Mouse (Mus musculus) stomach, postnatal 0 days (tissue): ENCODE data around the gene Cptp. TPM values are rescaled to one million over a fixed set of nuclear protein-coding genes. Genes with fewer than 3 reads are reported as not detected.

Source experiments
- ATAC-seq: fragments of 200-750 bp; cut with Nextera tagmentation; 2 replicates; pipeline ENCODE4 v1.8.0; 2017; ENCODE audit not compliant: low FRiP score, low TSS enrichment
- DNase-seq: peaks from one replicate; pipeline ENCODE4 v3.0.0-alpha.2; 2016; ENCODE audit warnings: low spot score
- H3K27ac ChIP-seq: fragments of 300-500 bp; sonication (generic); replicated peaks from 2 replicates; pipeline ENCODE4 v1.5.1; 2014; ENCODE audit warnings: mild to moderate bottlenecking, control low read depth
- H3K27me3 ChIP-seq: fragments of 300-500 bp; sonication (generic); 2 replicates; pipeline ENCODE4 v1.6.1; 2014; ENCODE audit warnings: low read length; ENCODE audit not compliant: control insufficient read depth, insufficient read depth
- H3K36me3 ChIP-seq: fragments of 300-500 bp; sonication (generic); 2 replicates; pipeline ENCODE4 v1.6.1; 2014; ENCODE audit warnings: low read length, mixed read lengths; ENCODE audit not compliant: control insufficient read depth, insufficient read depth
- H3K4me1 ChIP-seq: fragments of 300-500 bp; sonication (generic); replicated peaks from 2 replicates; pipeline ENCODE4 v1.6.1; 2014; ENCODE audit warnings: antibody characterized with exemption; ENCODE audit not compliant: control insufficient read depth, insufficient read depth
- H3K4me2 ChIP-seq: fragments of 300-500 bp; sonication (generic); replicated peaks from 2 replicates; pipeline ENCODE4 v1.6.1; 2014; ENCODE audit warnings: low read depth, mild to moderate bottlenecking, control low read depth, moderate library complexity
- H3K4me3 ChIP-seq: fragments of 300-500 bp; sonication (generic); 2 replicates; pipeline ENCODE4 v1.5.1; 2014; ENCODE audit warnings: low read depth, low read length, control low read depth
- H3K9ac ChIP-seq: fragments of 300-500 bp; sonication (generic); 2 replicates; pipeline ENCODE4 v1.6.1; 2014; ENCODE audit warnings: mild to moderate bottlenecking, low read length, control low read depth, mixed read lengths
- H3K9me3 ChIP-seq: fragments of 300-500 bp; sonication (generic); 2 replicates; pipeline ENCODE4 v1.6.1; 2016; ENCODE audit warnings: low read length; ENCODE audit not compliant: control insufficient read depth
- CTCF ChIP-seq: IDR thresholded peaks from 2 replicates; pipeline ENCODE4 v1.5.1; 2016; ENCODE audit warnings: antibody characterized with exemption, low read depth, mild to moderate bottlenecking, moderate library complexity
- EP300 ChIP-seq: optimal IDR thresholded peaks from 2 replicates; pipeline ENCODE3; 2016; ENCODE audit warnings: antibody characterized with exemption
- WGBS: fragments of 180-500 bp; shearing (Covaris S2); extraction: QIAGEN DNeasy Blood & Tissue Kit; methylation state at CpG from one replicate; pipeline ENCODE4 v1.1.7; 2014; 5-methylcytosine and 5-hydroxymethylcytosine counted together
- polyA plus RNA-seq: library from polyadenylated mRNA; unstranded; fragments of >200 nt; fragmentation: Nextera tagmentation; extraction: Ambion mirVana; gene quantifications from 2 replicates; pipeline ENCODE4 v1.2.1, GENCODE M21; 2015

Gene Cptp
- polyA plus RNA-seq, 1 experiment from 2014 or later, result 25.0 TPM

DNA sequence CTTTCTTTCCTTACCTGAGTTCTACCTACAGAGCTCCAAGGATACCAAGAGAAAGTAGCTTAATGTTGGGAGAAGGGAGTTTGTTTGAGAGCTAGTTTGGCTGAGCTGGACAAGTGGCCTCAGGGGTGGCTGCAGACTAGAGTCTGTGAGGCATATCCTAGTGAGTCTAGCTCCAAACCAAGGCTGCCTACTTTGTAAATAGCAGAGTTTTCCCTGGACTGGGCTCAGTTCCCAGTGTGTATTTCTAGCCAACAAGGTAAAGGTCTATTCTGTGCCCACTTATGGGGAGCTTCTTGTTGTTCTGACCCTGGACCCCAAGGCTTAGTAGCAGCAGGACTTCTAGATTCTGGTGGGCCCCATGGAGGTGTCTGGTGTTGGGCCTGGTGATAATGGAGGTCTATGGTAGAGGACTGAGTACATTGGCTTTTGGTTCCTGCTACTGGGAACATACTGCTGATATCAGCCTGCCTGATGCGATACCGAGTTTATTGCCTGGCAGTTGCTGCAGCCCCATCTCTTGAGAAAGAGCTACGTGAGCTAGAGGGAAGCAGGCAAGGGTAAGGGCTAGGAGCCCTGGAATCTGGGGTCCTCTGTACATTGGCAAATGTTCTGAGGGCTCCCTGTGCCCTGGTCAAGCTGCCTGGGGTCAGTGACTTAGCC lies 19.3 kb downstream of the Cptp start:
- ATAC-seq, result no peak
- no peak for DNase-seq
- WGBS, result 95% methylated on average over 3 of the region's 3 CpGs
- Histone ChIP-seq H3K27me3 (no peaks in the 10 kb centered on the region), H3K4me3 (no peak overlapping the region), H3K4me2 (no peak overlapping the region), H3K27ac (no peak overlapping the region), H3K36me3 (0 out of 2 replicates have a peak, but pooled peaks cover 3% of the 10 kb centered on the region), H3K9me3 (no peaks in the 10 kb centered on the region), H3K4me1 (peaks cover 8% of the 10 kb centered on the region), H3K9ac (no peak overlapping the region)
- TF ChIP-seq EP300 (no peak), CTCF (no peak)

DNA sequence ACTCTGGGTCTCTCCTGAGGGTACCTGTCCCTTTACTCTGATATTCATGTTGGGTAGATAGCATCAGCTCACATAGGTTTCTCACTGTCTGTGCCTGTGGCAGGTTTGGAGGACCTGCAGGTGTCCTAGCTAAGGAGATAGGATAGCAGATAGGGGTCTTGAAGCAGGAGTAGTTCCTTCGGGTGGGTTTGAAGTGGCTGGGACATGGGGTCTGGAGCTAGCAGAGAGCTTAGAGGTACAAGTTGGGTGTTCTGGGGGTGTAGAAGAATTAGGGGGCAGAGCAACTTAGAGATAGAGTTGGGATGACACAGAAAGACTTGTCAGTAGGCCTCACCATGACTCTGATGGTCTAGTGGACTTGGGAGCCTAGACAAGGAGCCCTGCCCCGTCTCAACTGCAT lies 19.8 kb downstream of the Cptp start:
- Histone ChIP-seq H3K27me3 (no peaks in the 10 kb centered on the region), H3K4me2 (no peak overlapping the region; the same call in 1 of the 2 replicates), H3K4me1 (peaks cover 8% of the 10 kb centered on the region), H3K27ac (no peak overlapping the region), H3K36me3 (0 out of 2 replicates have a peak, but pooled peaks cover 3% of the 10 kb centered on the region), H3K4me3 (no peak overlapping the region), H3K9me3 (no peaks in the 10 kb centered on the region), H3K9ac (no peak overlapping the region)
- 91% methylated on average over 2 of the region's 2 CpGs for WGBS
- TF ChIP-seq EP300 (no peak), CTCF (no peak)
- no peak for DNase-seq
- ATAC-seq, result no peak

DNA sequence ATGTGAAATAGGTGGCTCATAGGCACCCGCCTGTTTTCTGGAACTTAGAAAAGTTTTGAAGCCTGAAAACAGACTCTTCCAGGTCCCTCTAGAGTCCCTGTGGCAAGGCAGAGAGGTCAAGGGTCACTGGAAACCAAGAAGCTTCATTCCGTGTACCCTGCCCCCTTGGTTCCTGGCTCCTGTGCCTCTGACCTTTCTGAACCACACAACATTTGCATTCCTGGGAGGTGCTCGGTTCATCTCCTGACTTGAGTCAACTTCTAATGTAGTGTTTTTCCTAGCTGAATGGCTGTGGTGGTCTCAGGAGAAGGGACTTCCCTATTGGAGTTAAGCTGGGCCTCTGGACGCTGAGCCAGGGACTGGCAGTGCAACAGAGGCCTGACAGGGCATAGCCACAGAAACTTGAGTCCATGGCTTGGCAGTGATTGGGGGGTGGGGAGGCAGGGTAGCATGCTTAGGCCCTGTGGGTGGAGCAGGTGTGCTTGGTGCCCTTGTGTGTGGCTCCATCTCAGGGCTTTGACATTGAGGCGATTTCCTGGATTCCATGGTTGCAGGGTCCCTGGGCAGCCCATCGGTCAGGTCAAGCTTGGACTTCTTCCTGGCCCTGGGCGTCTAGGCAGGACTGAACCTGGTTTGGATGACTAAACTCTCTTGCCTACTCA lies 20.7 kb downstream of the Cptp start:
- H3K36me3 ChIP-seq, result no peaks in the 10 kb centered on the region
- H3K4me3 ChIP-seq, result peak overlapping the region; percentile 71
- no peak for ATAC-seq
- TF ChIP-seq CTCF (no peak), EP300 (no peak)
- H3K9ac ChIP-seq, result peak overlapping the region; percentile 91
- H3K9me3 ChIP-seq, result no peaks in the 10 kb centered on the region
- peaks cover 8% of the 10 kb centered on the region for H3K4me1 ChIP-seq
- no peak for DNase-seq
- no peak overlapping the region for H3K27ac ChIP-seq
- H3K4me2 ChIP-seq, result peak overlapping the region; percentile 89
- 55% methylated on average over 7 of the region's 7 CpGs for WGBS
- H3K27me3 ChIP-seq, result no peaks in the 10 kb centered on the region

DNA sequence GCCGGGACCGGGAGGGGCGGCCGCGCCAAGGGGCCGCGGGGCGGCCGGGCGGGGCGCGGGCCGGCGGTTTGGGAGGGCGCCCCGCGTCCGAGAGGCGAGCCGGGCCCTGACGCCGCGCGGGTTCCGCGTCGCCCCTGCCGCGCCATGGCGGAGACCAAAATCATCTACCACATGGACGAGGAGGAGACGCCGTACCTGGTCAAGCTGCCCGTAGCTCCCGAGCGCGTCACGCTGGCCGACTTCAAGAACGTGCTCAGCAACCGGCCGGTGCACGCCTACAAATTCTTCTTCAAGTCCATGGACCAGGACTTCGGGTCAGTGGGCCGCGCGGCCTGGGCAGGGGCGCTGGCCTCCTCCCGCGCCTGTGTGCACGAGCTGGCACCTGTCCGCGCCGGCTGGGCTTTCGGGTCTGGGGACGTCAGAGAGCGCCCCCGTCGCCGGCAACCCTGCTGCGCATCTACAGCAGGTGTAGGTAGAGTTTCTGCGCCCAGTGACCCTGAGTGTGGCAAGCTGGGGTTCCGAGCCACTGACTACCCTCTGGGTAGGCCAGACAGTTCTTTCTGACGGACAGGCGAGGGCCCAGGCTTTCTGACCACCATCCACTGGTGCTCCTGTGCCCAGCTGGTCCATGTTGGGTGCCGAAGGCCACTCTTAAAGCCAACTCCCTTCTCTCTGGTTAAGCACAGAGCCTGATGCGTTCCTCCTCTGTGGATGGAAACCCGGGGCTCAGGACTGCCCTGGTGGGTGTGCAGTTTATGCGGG lies 21.5 kb downstream of the Cptp start:
- Histone ChIP-seq H3K9me3 (no peaks in the 10 kb centered on the region), H3K27me3 (no peaks in the 10 kb centered on the region), H3K9ac (peak overlapping the region; percentile 91), H3K4me2 (peak overlapping the region; percentile 89), H3K27ac (peak overlapping the region; percentile 81), H3K4me1 (peaks cover 8% of the 10 kb centered on the region), H3K4me3 (peak overlapping the region; percentile 71), H3K36me3 (peaks cover 4% of the 10 kb centered on the region; the same call in 1 of the 2 replicates)
- TF ChIP-seq CTCF, result 0 out of 2 replicates have a peak, but pooled peaks have one; percentile 7
- TF ChIP-seq EP300, result no peak
- peak; percentile 64 for DNase-seq
- peak; percentile 19 for ATAC-seq
- WGBS, result under 1% methylated on average over 47 of the region's 69 CpGs

DNA sequence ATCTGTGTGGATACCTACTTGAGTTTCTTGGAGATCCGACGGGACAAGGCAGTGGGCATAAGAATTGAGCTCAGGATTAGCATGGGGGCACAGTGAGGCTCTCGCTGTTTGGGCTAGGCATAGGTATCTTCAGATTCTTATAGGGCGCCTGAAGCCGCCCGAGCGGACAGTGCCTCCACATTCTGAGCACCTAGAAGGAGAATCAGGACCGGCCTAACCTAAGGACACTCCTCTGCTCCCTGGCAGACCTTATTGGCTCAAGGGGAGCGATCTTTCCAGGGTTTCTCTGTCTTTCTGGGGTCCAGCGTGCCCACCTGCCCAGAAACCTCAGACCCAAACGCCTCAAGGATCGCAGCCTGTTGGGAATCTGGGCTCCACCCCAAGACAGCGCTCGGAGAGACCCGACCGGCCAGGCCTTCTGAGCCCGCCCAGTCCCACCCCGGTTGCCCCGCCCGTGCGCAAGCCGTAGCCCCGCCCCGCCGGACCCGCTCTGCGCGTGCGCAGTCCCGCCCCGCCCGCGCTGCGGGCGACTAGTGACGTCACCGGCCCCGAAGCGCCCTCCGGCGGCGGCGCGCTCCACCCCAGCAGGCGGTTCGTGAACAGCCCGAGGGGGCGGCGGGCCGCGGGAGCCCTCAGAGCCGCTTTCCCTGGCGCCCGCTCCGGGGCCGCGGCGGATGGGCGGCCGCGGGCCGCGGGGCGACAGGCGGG lies 22.2 kb downstream of the Cptp start, which contains the start of gene Dvl1:
Gene Dvl1 (plus strand): TSS at position 532 of the 708 bp plus-strand sequence.
- WGBS, result 2% methylated on average over 43 of the region's 65 CpGs

More for the DNA sequence above, 22.2 kb downstream of the Cptp start, which contains the start of gene Dvl1:
- Histone ChIP-seq H3K9ac (peak within 1 kb of the TSS; percentile 91), H3K4me2 (peak within 1 kb of the TSS; percentile 89), H3K4me3 (peak within 1 kb of the TSS; percentile 71), H3K36me3 (peaks cover 4% of the 10 kb centered on the region; the same call in 1 of the 2 replicates), H3K4me1 (peaks cover 8% of the 10 kb centered on the region), H3K27me3 (no peaks in the 10 kb centered on the region), H3K27ac (peak within 1 kb of the TSS; percentile 81), H3K9me3 (no peaks in the 10 kb centered on the region)
- peak; percentile 89 for ATAC-seq
- DNase-seq, result peak; percentile 95
- peak; percentile 63 for TF ChIP-seq CTCF
- no peak for TF ChIP-seq EP300
